Mouse (Mus musculus): Measurements from ENCODE around the gene Adam19.

Gene Adam19

DNA sequence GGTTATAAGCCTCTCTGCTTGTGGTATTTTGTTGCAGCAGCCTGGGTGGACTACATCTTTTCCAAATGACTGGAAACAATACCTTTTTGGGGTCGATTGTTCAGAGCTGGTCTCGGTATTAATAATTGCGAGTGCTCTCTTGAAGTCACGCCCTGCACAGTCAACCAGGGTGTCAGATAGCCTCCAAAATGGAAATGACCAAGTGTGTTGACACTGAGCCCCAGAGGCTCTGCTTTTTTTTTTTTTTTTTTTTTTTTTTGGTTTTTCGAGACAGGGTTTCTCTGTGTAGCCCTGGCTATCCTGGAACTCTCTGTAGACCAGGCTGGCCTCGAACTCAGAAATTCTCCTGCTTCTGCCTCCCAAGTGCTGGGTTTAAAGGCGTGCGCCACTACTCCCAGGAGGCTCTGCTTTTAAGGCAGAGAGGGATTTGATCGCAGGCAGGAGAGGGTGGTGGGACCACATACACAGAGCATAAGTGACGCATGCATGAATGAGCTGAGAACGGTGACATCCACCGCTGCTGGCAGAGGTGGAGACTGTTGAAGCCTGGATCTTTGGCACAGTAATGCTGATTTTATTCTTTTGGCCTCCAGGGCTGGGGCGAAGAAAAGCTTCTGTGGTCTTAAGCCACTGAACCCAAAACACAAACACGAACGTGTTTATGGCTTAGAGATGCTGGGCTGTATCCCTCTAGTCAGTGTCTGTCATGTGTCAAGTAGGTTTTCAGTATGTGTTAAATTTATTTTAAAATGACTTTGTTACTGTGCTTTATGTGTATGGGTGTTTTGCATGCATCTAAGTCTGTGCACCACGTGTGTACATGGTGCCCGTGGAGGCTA is 18.3 kb downstream of the Adam19 start:
- no peak for DNase-seq

- DNase-seq: no peak
Measured at GRCm38 (mm10) chr11:46075507-46075906, 19.7 kb downstream of the Adam19 start.

DNA sequence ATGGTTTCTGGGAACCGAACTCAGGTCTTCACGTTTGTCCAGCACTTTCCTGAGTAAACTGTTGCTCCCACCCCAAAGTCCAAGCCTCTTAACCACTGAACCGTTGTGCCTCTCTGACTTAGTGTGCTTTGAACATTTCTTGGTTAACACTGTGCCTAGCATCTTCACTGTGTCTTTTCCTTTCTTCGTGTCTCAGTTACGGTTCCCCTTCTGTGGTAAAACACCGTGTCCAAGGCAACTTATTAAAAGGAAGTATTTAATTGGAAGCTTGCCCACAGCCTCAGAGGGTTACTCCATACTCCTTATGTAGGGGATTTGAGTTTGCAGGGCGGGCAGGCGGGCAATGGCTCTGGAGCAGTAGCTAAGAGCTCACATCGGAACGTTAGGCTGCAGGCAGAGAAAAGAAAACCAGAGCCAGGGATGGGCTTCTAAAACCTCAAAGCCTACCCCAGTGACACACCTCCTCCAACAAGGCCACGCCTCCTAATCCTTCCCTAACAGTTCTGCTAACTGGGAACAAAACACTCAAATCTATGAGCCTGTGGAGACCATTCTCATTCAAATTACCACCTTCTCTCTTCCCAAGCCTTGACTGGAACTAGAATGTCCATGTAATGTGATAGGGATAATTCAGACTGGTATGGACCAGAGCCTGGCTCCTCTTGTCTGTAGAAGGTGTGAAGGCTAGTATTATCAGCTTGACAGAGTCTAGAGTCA is 20.8 kb downstream of the Adam19 start:
- no peak for DNase-seq

GRCm38 (mm10) chr11:46077304-46077703 is 21.5 kb downstream of the Adam19 start:
- DNase-seq: no peak

DNA sequence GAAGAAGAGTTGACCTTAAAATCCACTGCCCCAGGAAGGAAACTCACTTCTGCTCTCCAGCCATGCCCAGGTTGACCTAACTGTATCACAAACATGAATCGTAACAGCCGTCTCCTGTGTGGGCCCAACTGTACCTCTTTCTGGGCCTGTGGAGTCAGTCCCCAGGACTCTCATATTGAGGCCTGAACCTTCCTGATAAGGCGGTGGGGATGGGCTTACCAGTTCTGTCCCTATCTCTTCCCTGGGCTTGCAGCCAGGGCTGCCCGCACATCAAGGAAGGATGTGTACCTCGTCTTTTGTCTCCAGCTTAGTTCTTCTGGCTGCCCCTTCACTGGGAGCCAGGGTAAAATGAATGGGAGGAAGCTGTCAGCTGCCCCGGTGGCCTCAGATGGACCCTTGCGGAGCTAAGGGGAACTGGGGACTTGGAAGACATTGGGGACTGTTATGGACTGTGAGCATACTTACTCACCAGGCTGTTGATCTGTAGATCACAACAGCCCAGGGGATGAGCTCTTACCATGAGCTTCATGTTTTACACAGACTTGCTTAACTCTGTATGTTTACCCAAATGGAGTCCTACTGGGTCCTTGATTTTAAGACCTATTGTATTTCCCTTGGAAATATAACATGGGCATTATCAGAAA is 22.1 kb downstream of the Adam19 start:
- DNase-seq: no peak

DNA sequence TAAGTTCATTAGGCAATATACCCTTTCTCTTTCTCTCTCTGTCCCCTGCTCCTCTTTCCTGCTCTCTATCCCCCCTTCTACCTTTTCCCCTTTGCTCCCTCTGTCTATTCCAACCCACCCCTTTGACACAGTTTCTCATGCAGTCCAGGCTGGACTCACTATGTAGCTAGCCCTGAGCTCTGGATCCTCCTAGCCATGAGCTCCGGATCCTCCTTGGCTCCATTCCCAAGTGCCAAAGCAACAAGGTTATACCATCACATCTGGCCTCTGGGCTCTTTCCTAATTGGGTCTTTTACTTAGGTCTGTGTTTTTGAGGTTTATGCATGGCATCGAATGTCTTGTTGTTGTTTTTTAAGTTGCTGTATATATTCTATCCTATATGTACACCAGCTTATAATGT is 25.3 kb downstream of the Adam19 start:
- DNase-seq: no peak

DNA sequence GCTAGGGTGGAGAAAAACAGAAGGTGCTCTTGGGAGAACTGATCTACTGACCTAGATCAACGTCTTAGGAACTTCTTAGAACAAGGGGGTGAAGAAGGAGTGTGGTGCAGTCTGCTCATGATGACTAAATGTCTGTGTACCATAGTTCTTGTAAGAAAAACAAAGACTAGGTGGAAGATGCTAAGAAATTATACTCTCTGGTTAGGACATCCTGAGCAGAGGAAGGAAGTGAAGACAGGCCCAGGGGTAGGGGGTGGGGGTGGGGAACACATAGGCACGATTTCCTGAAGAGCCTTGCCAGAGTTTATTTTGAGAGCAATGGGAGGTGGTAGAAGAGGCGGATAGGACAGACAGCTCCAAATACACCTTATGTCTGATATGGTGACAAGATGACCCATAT is 27.6 kb downstream of the Adam19 start:
- no peak for DNase-seq

DNA sequence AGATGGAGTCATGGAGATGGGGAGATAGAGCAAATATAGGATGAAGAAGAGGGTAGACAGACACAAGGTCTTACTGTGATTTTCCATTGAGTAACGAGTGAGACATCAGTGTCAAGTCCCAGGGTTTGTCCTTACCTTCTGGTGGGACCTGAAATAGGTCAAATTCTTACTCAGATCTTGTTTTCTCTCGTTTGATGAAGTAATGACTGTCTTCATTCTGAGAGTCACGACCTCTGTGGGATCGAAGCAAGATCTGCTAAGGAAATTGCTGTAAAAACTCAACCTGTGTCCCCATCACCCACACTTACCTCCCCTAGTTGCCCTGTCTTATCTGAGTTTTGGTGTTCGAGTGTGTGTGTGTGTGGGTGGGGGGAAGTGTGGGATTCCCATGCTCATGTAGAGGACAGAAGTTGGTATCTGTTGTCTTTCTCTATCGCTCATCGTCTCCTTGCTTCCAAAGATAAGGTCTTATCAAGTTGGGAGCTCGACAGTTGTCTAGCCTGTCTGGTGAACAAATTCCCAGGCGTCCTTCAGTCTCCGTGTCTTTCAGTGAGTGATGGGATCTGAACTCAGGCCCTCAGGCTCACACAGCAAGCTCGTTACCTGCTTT is 28.1 kb downstream of the Adam19 start:
- DNase-seq: no peak

GRCm38 (mm10) chr11:46084568-46084967 is 28.8 kb downstream of the Adam19 start:
- DNase-seq: no peak

GRCm38 (mm10) chr11:46085398-46086163 is 29.8 kb downstream of the Adam19 start:
- no peak for DNase-seq

DNA sequence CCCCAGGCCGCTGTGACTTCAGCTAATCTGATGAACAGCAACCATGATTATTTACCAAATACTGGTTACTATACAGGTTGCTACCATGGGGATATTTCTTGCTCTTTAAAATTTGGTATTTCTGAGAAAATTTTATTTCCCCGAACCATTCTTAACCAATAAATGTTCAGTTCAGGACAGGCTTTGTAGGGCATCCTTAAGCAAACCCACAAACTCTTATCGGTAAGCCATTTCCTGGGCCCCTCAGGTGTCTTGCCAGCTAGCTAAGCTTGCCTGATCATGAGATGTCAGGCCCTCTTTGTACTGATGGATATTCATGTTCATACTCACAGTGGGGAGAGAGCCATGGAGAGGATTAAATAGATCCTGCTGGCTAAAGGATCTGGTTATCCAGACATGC is 30.7 kb downstream of the Adam19 start:
- DNase-seq: no peak

DNA sequence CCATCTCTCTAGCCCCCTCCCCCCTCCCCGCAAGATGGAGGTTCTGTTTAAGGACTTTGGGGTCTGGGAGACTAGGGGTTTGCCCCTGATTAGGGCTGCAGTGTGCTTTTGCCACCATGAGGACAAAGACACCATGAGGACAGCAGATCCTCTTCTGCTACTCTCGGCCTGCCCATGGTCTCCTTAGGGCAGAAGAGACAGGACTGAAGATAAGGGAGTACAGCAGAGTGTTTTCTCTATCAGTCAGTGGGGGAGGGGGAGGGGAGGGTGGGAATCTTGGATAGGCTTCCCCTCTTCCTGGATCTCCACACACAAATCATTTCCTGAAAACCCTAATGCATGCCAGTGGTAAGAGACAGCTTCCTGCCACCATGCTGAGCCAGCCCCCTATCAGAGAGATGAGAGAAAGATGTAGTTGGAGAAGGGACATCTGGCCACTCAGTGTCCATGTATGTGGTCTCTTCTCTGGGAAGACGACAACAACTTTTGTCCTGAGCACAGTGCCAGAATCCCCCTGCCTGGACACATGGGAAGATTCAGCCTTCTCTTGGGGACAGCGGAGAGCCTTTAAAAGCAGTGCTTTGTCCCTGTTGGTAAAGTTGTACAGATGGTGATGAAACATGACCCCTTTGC is 33.4 kb downstream of the Adam19 start:
- no peak for DNase-seq

DNA sequence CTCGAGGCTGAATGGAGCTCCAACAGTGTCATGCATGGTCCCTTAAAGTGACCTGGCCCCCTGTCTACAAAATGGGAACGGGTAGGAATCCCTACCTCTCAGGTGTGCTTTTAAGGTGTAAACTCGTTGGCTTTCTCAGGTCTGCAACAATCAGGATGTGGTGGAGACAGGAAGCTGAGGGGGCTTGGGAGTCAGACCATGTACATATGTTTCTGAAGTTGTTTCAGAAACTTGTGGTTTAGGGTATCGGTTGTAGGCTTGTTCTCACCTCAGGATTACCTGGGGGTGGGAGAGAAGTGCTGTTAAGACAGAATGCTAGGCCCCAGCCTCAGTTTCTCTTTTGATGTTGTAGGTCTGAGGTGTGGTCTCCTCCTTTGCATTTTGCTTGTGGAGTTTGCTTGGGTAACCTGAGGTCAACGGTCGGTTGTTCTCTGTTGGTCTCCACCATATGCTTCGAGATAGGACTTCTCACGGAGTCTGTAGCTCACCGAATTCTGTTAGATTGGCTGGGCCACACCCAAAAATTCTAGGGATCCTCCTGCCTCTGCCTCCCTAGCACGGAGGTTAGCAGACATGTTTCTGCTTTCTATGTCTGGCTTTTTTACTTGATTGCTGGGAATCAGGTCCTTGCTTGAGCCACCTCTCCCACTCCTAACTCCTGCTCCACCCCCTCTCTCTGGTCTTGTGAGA is 34.4 kb downstream of the Adam19 start:
- no peak for DNase-seq

GRCm38 (mm10) chr11:46090951-46091667 is 35.3 kb downstream of the Adam19 start:
- no peak for DNase-seq

GRCm38 (mm10) chr11:46092121-46092520 is 36.3 kb downstream of the Adam19 start:
- DNase-seq: no peak

- no peak for DNase-seq
Measured at GRCm38 (mm10) chr11:46095477-46096264, 39.9 kb downstream of the Adam19 start.

DNA sequence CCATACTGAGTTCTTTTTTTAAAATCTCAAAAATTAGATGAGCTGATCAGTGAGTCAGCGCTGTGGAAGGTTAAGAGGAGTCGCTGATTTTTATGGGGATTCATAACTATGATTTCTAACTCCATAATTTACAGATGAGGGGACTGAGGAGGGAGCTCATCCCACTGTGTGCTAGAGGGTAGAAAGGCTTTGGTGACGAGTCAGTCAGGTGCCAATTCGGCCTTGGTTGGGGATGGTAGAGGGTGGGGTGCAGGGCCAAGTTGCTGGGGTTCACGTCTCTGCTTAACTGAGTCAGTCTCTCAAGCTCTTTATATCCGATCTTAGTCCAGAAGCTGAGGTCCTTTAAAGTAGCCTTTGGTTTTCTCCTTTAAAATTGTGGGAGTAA is 40.5 kb downstream of the Adam19 start:
- no peak for DNase-seq

GRCm38 (mm10) chr11:46097062-46097461 is 41.3 kb downstream of the Adam19 start:
- peak; percentile 45 for DNase-seq

DNA sequence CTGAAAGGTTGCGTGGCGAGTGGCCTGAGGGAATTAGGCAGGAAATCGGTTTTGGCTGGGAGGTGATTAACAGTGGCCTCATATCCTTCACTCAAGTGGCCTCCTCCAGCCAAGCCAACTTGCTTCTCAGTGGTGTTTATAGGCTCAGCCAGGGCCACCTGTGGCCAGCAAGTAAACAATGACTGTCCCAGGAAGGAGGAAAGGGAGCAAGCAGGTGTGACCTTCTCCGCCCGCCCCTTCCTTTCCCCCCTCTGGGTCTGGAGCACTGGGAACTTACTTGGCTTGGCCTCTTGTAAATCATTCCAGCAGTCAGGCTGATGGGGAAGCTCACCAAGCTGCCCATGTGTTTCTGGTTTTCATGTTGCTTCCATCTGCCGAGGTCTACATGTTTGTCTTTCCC is 46.3 kb downstream of the Adam19 start:
- peak; percentile 56 for DNase-seq

GRCm38 (mm10) chr11:46107046-46107445 is 51.3 kb downstream of the Adam19 start:
- DNase-seq: no peak

Measured in cerebellum, adult 8-10 months (tissue).